ENCODE assay signal across 32 mouse cellular contexts in genomic region chr1:183611966-183612694, GRCm38 (mm10).
A peak's percentile ranks its signal among the peaks of the same experiment; 100 is the strongest.
DNase-seq lines count a peak whose midpoint lies in the region; ATAC-seq and TF ChIP-seq lines count a peak whose summit lies in the region.
"Had no signal": no experiment of that assay in that cellular context is flagged by ENCODE, and none has a peak within 500 bp of the region (broad histone marks: within the 10 kb centered on the region; RNA-seq: fewer than 3 reads in every experiment).

No protein-coding gene starts in this region.

- H3K27ac ChIP-seq in embryonic facial prominence, embryonic 12.5 days, result 0 out of 2 replicates have a peak overlapping the region, but pooled peaks have one; percentile 17
- H3K27ac ChIP-seq in embryonic facial prominence, embryonic 10.5 days (replicated peaks), result no peak overlapping the region
- no peak overlapping the region; the same call in 1 of the 2 replicates for H3K27ac ChIP-seq in stomach, embryonic 16.5 days (ENCODE audit: low read length)
- no peak overlapping the region for H3K27ac ChIP-seq in stomach, postnatal 0 days (replicated peaks)
- H3K27ac ChIP-seq in limb, embryonic 11.5 days (replicated peaks; ENCODE audit: low read depth, low read length), result no peak overlapping the region
- no peak overlapping the region for H3K27ac ChIP-seq in hindbrain, postnatal 0 days
- H3K27ac ChIP-seq: forebrain, embryonic 12.5 days; heart, adult 2 months; heart, embryonic 13.5 days; hindbrain, embryonic 14.5 days; lung, embryonic 15.5 days; midbrain, embryonic 12.5 days; neural tube, embryonic 12.5 days had no signal

- TF ChIP-seq CTCF in stomach, postnatal 0 days (IDR thresholded peaks at IDR 0.05; ENCODE audit: low read depth), result no peak
- no peak for TF ChIP-seq CTCF in hindbrain, postnatal 0 days (IDR thresholded peaks at IDR 0.05; ENCODE audit: low read depth)

- H3K4me3 ChIP-seq in embryonic facial prominence, embryonic 12.5 days, result no peak overlapping the region
- no peak overlapping the region for H3K4me3 ChIP-seq in embryonic facial prominence, embryonic 10.5 days
- no peak overlapping the region for H3K4me3 ChIP-seq in stomach, embryonic 16.5 days (replicated peaks; ENCODE audit: low read length)
- H3K4me3 ChIP-seq in stomach, postnatal 0 days (ENCODE audit: low read depth, low read length), result no peak overlapping the region
- H3K4me3 ChIP-seq in limb, embryonic 11.5 days (ENCODE audit: low read depth, low read length), result no peak overlapping the region
- no peak overlapping the region for H3K4me3 ChIP-seq in hindbrain, postnatal 0 days (ENCODE audit: low read length)
- H3K4me3 ChIP-seq: erythroblast, embryonic 14.5 days; forebrain, embryonic 12.5 days; heart, adult 2 months; heart, embryonic 13.5 days; lung, embryonic 15.5 days; megakaryocyte, embryonic 14.5 days; midbrain, embryonic 12.5 days; myocyte; neural tube, embryonic 12.5 days had no signal

- H3K9ac ChIP-seq in embryonic facial prominence, embryonic 12.5 days, result no peak overlapping the region
- H3K9ac ChIP-seq in stomach, embryonic 16.5 days (ENCODE audit: low read length), result no peak overlapping the region
- H3K9ac ChIP-seq in stomach, postnatal 0 days (ENCODE audit: low read length), result no peak overlapping the region
- no peak overlapping the region for H3K9ac ChIP-seq in limb, embryonic 11.5 days (ENCODE audit: low read length)
- no peak overlapping the region for H3K9ac ChIP-seq in hindbrain, postnatal 0 days (replicated peaks; ENCODE audit: low read length)
- H3K9ac ChIP-seq: forebrain, embryonic 12.5 days; heart, embryonic 13.5 days; hindbrain, embryonic 14.5 days; lung, embryonic 15.5 days; midbrain, embryonic 12.5 days; neural tube, embryonic 12.5 days had no signal

- no peaks in the 10 kb centered on the region for H3K9me3 ChIP-seq in embryonic facial prominence, embryonic 12.5 days
- no peaks in the 10 kb centered on the region for H3K9me3 ChIP-seq in embryonic facial prominence, embryonic 10.5 days
- H3K9me3 ChIP-seq in stomach, embryonic 16.5 days (replicated peaks; ENCODE audit: control insufficient read depth, low read length), result no peaks in the 10 kb centered on the region
- H3K9me3 ChIP-seq in stomach, postnatal 0 days (ENCODE audit: control insufficient read depth, low read length), result no peaks in the 10 kb centered on the region
- no peaks in the 10 kb centered on the region for H3K9me3 ChIP-seq in limb, embryonic 11.5 days (ENCODE audit: control insufficient read depth, low read length)
- H3K9me3 ChIP-seq in hindbrain, postnatal 0 days (ENCODE audit: low read length), result no peaks in the 10 kb centered on the region
- H3K9me3 ChIP-seq: forebrain, embryonic 12.5 days; heart, embryonic 13.5 days; lung, embryonic 15.5 days; midbrain, embryonic 12.5 days; neural tube, embryonic 12.5 days had no signal

- no peaks in the 10 kb centered on the region for H3K36me3 ChIP-seq in embryonic facial prominence, embryonic 12.5 days
- H3K36me3 ChIP-seq in embryonic facial prominence, embryonic 10.5 days (replicated peaks), result no peaks in the 10 kb centered on the region
- no peaks in the 10 kb centered on the region for H3K36me3 ChIP-seq in stomach, embryonic 16.5 days (ENCODE audit: control insufficient read depth, insufficient read depth, low read length)
- H3K36me3 ChIP-seq in stomach, postnatal 0 days (ENCODE audit: control insufficient read depth, insufficient read depth, low read length), result no peaks in the 10 kb centered on the region
- no peaks in the 10 kb centered on the region for H3K36me3 ChIP-seq in limb, embryonic 11.5 days (ENCODE audit: control insufficient read depth, insufficient read depth, low read length)
- H3K36me3 ChIP-seq in hindbrain, postnatal 0 days (ENCODE audit: insufficient read depth, low read length), result no peaks in the 10 kb centered on the region
- H3K36me3 ChIP-seq: forebrain, embryonic 12.5 days; G1E; heart, embryonic 13.5 days; lung, embryonic 15.5 days; midbrain, embryonic 12.5 days; neural tube, embryonic 12.5 days had no signal

- ATAC-seq in embryonic facial prominence, embryonic 12.5 days (ENCODE audit: insufficient number of reproducible peaks, insufficient read depth, low FRiP score, low TSS enrichment), result no peak
- ATAC-seq in stomach, embryonic 16.5 days (ENCODE audit: insufficient read depth, low FRiP score), result peak; percentile 29; the same call in 1 of the 2 replicates
- no peak for ATAC-seq in stomach, postnatal 0 days (ENCODE audit: low FRiP score, low TSS enrichment)
- peak; percentile 65; the same call in 1 of the 2 replicates for ATAC-seq in limb, embryonic 11.5 days (ENCODE audit: insufficient number of reproducible peaks, low FRiP score, low TSS enrichment, low read depth)
- ATAC-seq in hindbrain, postnatal 0 days, result no peak
- ATAC-seq: inflammation-experienced regulatory T-cells, adult 6 months; Patski had no signal

- peaks cover 15% of the 10 kb centered on the region; the same call in 1 of the 2 replicates for H3K4me1 ChIP-seq in embryonic facial prominence, embryonic 12.5 days
- no peaks in the 10 kb centered on the region for H3K4me1 ChIP-seq in embryonic facial prominence, embryonic 10.5 days
- no peaks in the 10 kb centered on the region for H3K4me1 ChIP-seq in stomach, embryonic 16.5 days (ENCODE audit: control insufficient read depth, insufficient read depth, low read length)
- H3K4me1 ChIP-seq in stomach, postnatal 0 days (replicated peaks; ENCODE audit: control insufficient read depth, insufficient read depth), result no peaks in the 10 kb centered on the region
- H3K4me1 ChIP-seq in limb, embryonic 11.5 days (ENCODE audit: control insufficient read depth, insufficient read depth, low read length), result peaks cover 3% of the 10 kb centered on the region; the same call in 1 of the 2 replicates
- H3K4me1 ChIP-seq in hindbrain, postnatal 0 days (ENCODE audit: insufficient read depth, low read length), result no peaks in the 10 kb centered on the region
- H3K4me1 ChIP-seq: forebrain, embryonic 12.5 days; heart, embryonic 13.5 days; lung, embryonic 15.5 days; megakaryocyte, embryonic 14.5 days; midbrain, embryonic 12.5 days had no signal

- DNase-seq in embryonic facial prominence, embryonic 10.5 days (ENCODE audit: low spot score), result no peak
- no peak for DNase-seq in stomach, postnatal 0 days (ENCODE audit: low spot score)
- peak; percentile 32 for DNase-seq in limb, embryonic 11.5 days (ENCODE audit: low spot score)
- DNase-seq in gastrocnemius, adult 8-10 months (ENCODE audit: low spot score in 2 of 2), result no peak
- no peak for DNase-seq in hindbrain, postnatal 0 days (ENCODE audit: low spot score)
- no peak for DNase-seq in urinary bladder, postnatal 25 days (ENCODE audit: low spot score)
- DNase-seq: adrenal gland, postnatal 10 days; cerebellum, adult 8-10 months; embryo, embryonic 11 days; gastrocnemius, postnatal 36 days; heart, adult 2 months; heart, postnatal 10 days; kidney, adult 8-10 months; kidney, postnatal 25 days; right cerebral cortex, adult 18-20 months; spleen, adult 18-20 months; thymus, adult 2 months; thymus, postnatal 36 days had no signal

- no peak for TF ChIP-seq EP300 in stomach, postnatal 0 days (optimal IDR thresholded peaks at IDR 0.05)

- no peaks in the 10 kb centered on the region for H3K27me3 ChIP-seq in embryonic facial prominence, embryonic 12.5 days
- H3K27me3 ChIP-seq in embryonic facial prominence, embryonic 10.5 days (replicated peaks; ENCODE audit: low read depth, poor library complexity, severe bottlenecking), result no peaks in the 10 kb centered on the region
- no peaks in the 10 kb centered on the region for H3K27me3 ChIP-seq in stomach, embryonic 16.5 days (ENCODE audit: control insufficient read depth, insufficient read depth, low read length)
- H3K27me3 ChIP-seq in stomach, postnatal 0 days (ENCODE audit: control insufficient read depth, insufficient read depth, low read length), result no peaks in the 10 kb centered on the region
- H3K27me3 ChIP-seq in limb, embryonic 11.5 days (ENCODE audit: control insufficient read depth, insufficient read depth, low read length), result no peaks in the 10 kb centered on the region
- no peaks in the 10 kb centered on the region for H3K27me3 ChIP-seq in hindbrain, postnatal 0 days (ENCODE audit: insufficient read depth, low read length)
- H3K27me3 ChIP-seq: forebrain, embryonic 12.5 days; lung, embryonic 15.5 days; megakaryocyte, embryonic 14.5 days; midbrain, embryonic 12.5 days; neural tube, embryonic 12.5 days; Patski had no signal

- H3K4me2 ChIP-seq in embryonic facial prominence, embryonic 12.5 days (replicated peaks), result no peak overlapping the region
- no peak overlapping the region for H3K4me2 ChIP-seq in stomach, embryonic 16.5 days (ENCODE audit: low read depth, low read length)
- no peak overlapping the region for H3K4me2 ChIP-seq in stomach, postnatal 0 days (replicated peaks; ENCODE audit: low read depth)
- no peak overlapping the region for H3K4me2 ChIP-seq in limb, embryonic 11.5 days (ENCODE audit: low read depth, severe bottlenecking)
- H3K4me2 ChIP-seq in hindbrain, postnatal 0 days (ENCODE audit: low read depth, low read length), result no peak overlapping the region
- H3K4me2 ChIP-seq: forebrain, embryonic 12.5 days; heart, embryonic 13.5 days; hindbrain, embryonic 14.5 days; lung, embryonic 15.5 days; midbrain, embryonic 12.5 days; neural tube, embryonic 12.5 days had no signal

- WGBS in embryonic facial prominence, embryonic 12.5 days, result 58% methylated on average over 8 of the region's 8 CpGs
- 84% methylated on average over 8 of the region's 8 CpGs for WGBS in embryonic facial prominence, embryonic 10.5 days
- 61% methylated on average over 8 of the region's 8 CpGs for WGBS in stomach, embryonic 16.5 days
- WGBS in stomach, postnatal 0 days, result 61% methylated on average over 8 of the region's 8 CpGs
- WGBS in limb, embryonic 11.5 days, result 62% methylated on average over 8 of the region's 8 CpGs
- WGBS in hindbrain, postnatal 0 days, result 61% methylated on average over 8 of the region's 8 CpGs

Comparison
In these comparisons a context has a peak if more than half of its experiments do, and no peak if none do; other contexts are left out.
1. ATAC-seq: peak in stomach, embryonic 16.5 days (single experiment) and limb, embryonic 11.5 days (single experiment); none in embryonic facial prominence, embryonic 12.5 days (single experiment), stomach, postnatal 0 days (single experiment) and hindbrain, postnatal 0 days (single experiment).